Mouse (Mus musculus): ENCODE data around the gene Hoxb7.

Hoxb7 gene

GRCm38 (mm10) chr11:96314671-96315343 is 28.4 kb downstream of the Hoxb7 start:
- DNase-seq (ENCODE audit: low read depth, low spot score): no peak

GRCm38 (mm10) chr11:96315344-96315681 is 28.9 kb downstream of the Hoxb7 start:
- DNase-seq (ENCODE audit: low read depth, low spot score): no peak

GRCm38 (mm10) chr11:96316696-96317607 is 30.5 kb downstream of the Hoxb7 start:
- DNase-seq (ENCODE audit: low read depth, low spot score): no peak

GRCm38 (mm10) chr11:96317608-96318367 is 31.4 kb downstream of the Hoxb7 start, which contains the start of gene Hoxb4:
Gene Hoxb4 (plus strand): TSS chr11:96318267.
- no peak for DNase-seq (ENCODE audit: low read depth, low spot score)

- DNase-seq (ENCODE audit: low read depth, low spot score): no peak
Observed at GRCm38 (mm10) chr11:96318368-96319070, 32.1 kb downstream of the Hoxb7 start.

- DNase-seq (ENCODE audit: low read depth, low spot score): no peak
Observed at GRCm38 (mm10) chr11:96319071-96319902, 32.9 kb downstream of the Hoxb7 start.

GRCm38 (mm10) chr11:96319910-96320309 is 33.5 kb downstream of the Hoxb7 start:
- DNase-seq (ENCODE audit: low read depth, low spot score): no peak

- DNase-seq (ENCODE audit: low read depth, low spot score): no peak
Observed at GRCm38 (mm10) chr11:96320688-96321087, 34.3 kb downstream of the Hoxb7 start.

GRCm38 (mm10) chr11:96321846-96322245 is 35.4 kb downstream of the Hoxb7 start:
- no peak for DNase-seq (ENCODE audit: low read depth, low spot score)

- DNase-seq (ENCODE audit: low read depth, low spot score): no peak
Observed at GRCm38 (mm10) chr11:96322738-96323137, 36.3 kb downstream of the Hoxb7 start.

GRCm38 (mm10) chr11:96323154-96323553 is 36.7 kb downstream of the Hoxb7 start, which contains the start of gene Hoxb3:
Gene Hoxb3 (plus strand): TSS chr11:96323326.
- DNase-seq (ENCODE audit: low read depth, low spot score): no peak

- no peak for DNase-seq (ENCODE audit: low read depth, low spot score)
Observed at GRCm38 (mm10) chr11:96324125-96324524, 37.7 kb downstream of the Hoxb7 start.

GRCm38 (mm10) chr11:96324965-96325364 is 38.5 kb downstream of the Hoxb7 start:
- DNase-seq (ENCODE audit: low read depth, low spot score): no peak

- no peak for DNase-seq (ENCODE audit: low read depth, low spot score)
Observed at GRCm38 (mm10) chr11:96325747-96326212, 39.4 kb downstream of the Hoxb7 start.

GRCm38 (mm10) chr11:96326705-96327104 is 40.3 kb downstream of the Hoxb7 start:
- no peak for DNase-seq (ENCODE audit: low read depth, low spot score)

GRCm38 (mm10) chr11:96327122-96327521 is 40.7 kb downstream of the Hoxb7 start:
- no peak for DNase-seq (ENCODE audit: low read depth, low spot score)

GRCm38 (mm10) chr11:96327750-96328149 is 41.3 kb downstream of the Hoxb7 start:
- no peak for DNase-seq (ENCODE audit: low read depth, low spot score)

- DNase-seq (ENCODE audit: low read depth, low spot score): no peak
Observed at GRCm38 (mm10) chr11:96328605-96329004, 42.2 kb downstream of the Hoxb7 start.

GRCm38 (mm10) chr11:96332105-96332504 is 45.7 kb downstream of the Hoxb7 start:
- no peak for DNase-seq (ENCODE audit: low read depth, low spot score)

GRCm38 (mm10) chr11:96332618-96333032 is 46.2 kb downstream of the Hoxb7 start:
- no peak for DNase-seq (ENCODE audit: low read depth, low spot score)
